Mouse (Mus musculus): ENCODE measurements around the gene Ticam1. TPM values are rescaled to one million over a fixed set of nuclear protein-coding genes. Genes with fewer than 3 reads are reported as not detected.
A peak's percentile ranks its signal among the peaks of the same experiment; 100 is the strongest.

Gene Ticam1
- polyA plus RNA-seq, 1 experiment, result 4.0 TPM

- H3K9me3 ChIP-seq (replicated peaks; ENCODE audit: control insufficient read depth, insufficient read depth, low read length, poor library complexity, severe bottlenecking), result no peaks in the 10 kb centered on the region
- peaks cover 9% of the 10 kb centered on the region for H3K4me1 ChIP-seq (ENCODE audit: control insufficient read depth, insufficient read depth, low read length)
- H3K27ac ChIP-seq (ENCODE audit: insufficient read depth, low read length), result peak overlapping the region; percentile 89
- H3K4me3 ChIP-seq (ENCODE audit: low read depth, low read length), result peak overlapping the region; percentile 80
- no peaks in the 10 kb centered on the region for H3K27me3 ChIP-seq (ENCODE audit: control insufficient read depth, insufficient read depth, low read length, poor library complexity, severe bottlenecking)
- no peak for TF ChIP-seq POLR2A (IDR thresholded peaks at IDR 0.05; ENCODE audit: insufficient read depth, low read length)
- no peak for TF ChIP-seq EP300 (IDR thresholded peaks at IDR 0.05; ENCODE audit: insufficient read depth, low read depth, low read length)
- TF ChIP-seq CTCF (IDR thresholded peaks at IDR 0.05; ENCODE audit: low read depth, low read length), result no peak
- peak overlapping the region; percentile 57 for H3K9ac ChIP-seq (ENCODE audit: low read depth, poor library complexity, severe bottlenecking)
- peaks cover 19% of the 10 kb centered on the region for H3K36me3 ChIP-seq (ENCODE audit: control insufficient read depth, insufficient read depth, low read length, poor library complexity, severe bottlenecking)
These were observed 12.3 kb upstream of the Ticam1 start for GRCm38 (mm10) chr17:56288866-56289265.

- no peaks in the 10 kb centered on the region for H3K27me3 ChIP-seq (ENCODE audit: control insufficient read depth, insufficient read depth, low read length, poor library complexity, severe bottlenecking)
- 0 out of 2 replicates have a peak overlapping the region, but pooled peaks have one; percentile 22 for H3K9ac ChIP-seq (ENCODE audit: low read depth, poor library complexity, severe bottlenecking)
- TF ChIP-seq POLR2A (IDR thresholded peaks at IDR 0.05; ENCODE audit: insufficient read depth, low read length), result no peak
- no peak for TF ChIP-seq CTCF (IDR thresholded peaks at IDR 0.05; ENCODE audit: low read depth, low read length)
- TF ChIP-seq EP300 (IDR thresholded peaks at IDR 0.05; ENCODE audit: insufficient read depth, low read depth, low read length), result peak; percentile 66; the same call in 1 of the 2 replicates
- H3K36me3 ChIP-seq (ENCODE audit: control insufficient read depth, insufficient read depth, low read length, poor library complexity, severe bottlenecking), result peaks cover 19% of the 10 kb centered on the region
- no peaks in the 10 kb centered on the region for H3K9me3 ChIP-seq (replicated peaks; ENCODE audit: control insufficient read depth, insufficient read depth, low read length, poor library complexity, severe bottlenecking)
- peak overlapping the region; percentile 41 for H3K4me3 ChIP-seq (ENCODE audit: low read depth, low read length)
- H3K4me1 ChIP-seq (ENCODE audit: control insufficient read depth, insufficient read depth, low read length), result peaks cover 9% of the 10 kb centered on the region
- H3K27ac ChIP-seq (ENCODE audit: insufficient read depth, low read length), result peak overlapping the region; percentile 89
These were observed 11.2 kb upstream of the Ticam1 start for GRCm38 (mm10) chr17:56287830-56288229.

- Histone ChIP-seq H3K27ac (ENCODE audit: insufficient read depth, low read length) (no peak overlapping the region), H3K4me1 (ENCODE audit: control insufficient read depth, insufficient read depth, low read length) (no peaks in the 10 kb centered on the region), H3K36me3 (ENCODE audit: control insufficient read depth, insufficient read depth, low read length, poor library complexity, severe bottlenecking) (peaks cover 19% of the 10 kb centered on the region), H3K4me3 (ENCODE audit: low read depth, low read length) (no peak overlapping the region), H3K9ac (ENCODE audit: low read depth, poor library complexity, severe bottlenecking) (no peak overlapping the region), H3K9me3 (replicated peaks; ENCODE audit: control insufficient read depth, insufficient read depth, low read length, poor library complexity, severe bottlenecking) (no peaks in the 10 kb centered on the region), H3K27me3 (ENCODE audit: control insufficient read depth, insufficient read depth, low read length, poor library complexity, severe bottlenecking) (no peaks in the 10 kb centered on the region)
- TF ChIP-seq POLR2A (IDR thresholded peaks at IDR 0.05; ENCODE audit: insufficient read depth, low read length) (no peak), EP300 (IDR thresholded peaks at IDR 0.05; ENCODE audit: insufficient read depth, low read depth, low read length) (no peak), CTCF (IDR thresholded peaks at IDR 0.05; ENCODE audit: low read depth, low read length) (no peak)
These were observed 9.4 kb upstream of the Ticam1 start for GRCm38 (mm10) chr17:56285995-56286394.

- H3K9ac ChIP-seq (ENCODE audit: low read depth, poor library complexity, severe bottlenecking), result no peak overlapping the region
- H3K27ac ChIP-seq (ENCODE audit: insufficient read depth, low read length), result no peak overlapping the region
- H3K4me1 ChIP-seq (ENCODE audit: control insufficient read depth, insufficient read depth, low read length), result peaks cover 3% of the 10 kb centered on the region
- H3K4me3 ChIP-seq (ENCODE audit: low read depth, low read length), result no peak overlapping the region
- no peaks in the 10 kb centered on the region for H3K9me3 ChIP-seq (replicated peaks; ENCODE audit: control insufficient read depth, insufficient read depth, low read length, poor library complexity, severe bottlenecking)
- no peak for TF ChIP-seq CTCF (IDR thresholded peaks at IDR 0.05; ENCODE audit: low read depth, low read length)
- no peak for TF ChIP-seq EP300 (IDR thresholded peaks at IDR 0.05; ENCODE audit: insufficient read depth, low read depth, low read length)
- TF ChIP-seq POLR2A (IDR thresholded peaks at IDR 0.05; ENCODE audit: insufficient read depth, low read length), result no peak
- peaks cover 21% of the 10 kb centered on the region for H3K36me3 ChIP-seq (ENCODE audit: control insufficient read depth, insufficient read depth, low read length, poor library complexity, severe bottlenecking)
- no peaks in the 10 kb centered on the region for H3K27me3 ChIP-seq (ENCODE audit: control insufficient read depth, insufficient read depth, low read length, poor library complexity, severe bottlenecking)
These were observed 6.7 kb upstream of the Ticam1 start for GRCm38 (mm10) chr17:56283316-56283715.

- Histone ChIP-seq H3K9me3 (replicated peaks; ENCODE audit: control insufficient read depth, insufficient read depth, low read length, poor library complexity, severe bottlenecking) (no peaks in the 10 kb centered on the region), H3K27ac (ENCODE audit: insufficient read depth, low read length) (no peak overlapping the region), H3K9ac (ENCODE audit: low read depth, poor library complexity, severe bottlenecking) (no peak overlapping the region), H3K4me1 (ENCODE audit: control insufficient read depth, insufficient read depth, low read length) (peaks cover 3% of the 10 kb centered on the region), H3K27me3 (ENCODE audit: control insufficient read depth, insufficient read depth, low read length, poor library complexity, severe bottlenecking) (no peaks in the 10 kb centered on the region), H3K36me3 (ENCODE audit: control insufficient read depth, insufficient read depth, low read length, poor library complexity, severe bottlenecking) (peaks cover 25% of the 10 kb centered on the region), H3K4me3 (ENCODE audit: low read depth, low read length) (no peak overlapping the region)
- no peak for TF ChIP-seq POLR2A (IDR thresholded peaks at IDR 0.05; ENCODE audit: insufficient read depth, low read length)
- no peak for TF ChIP-seq CTCF (IDR thresholded peaks at IDR 0.05; ENCODE audit: low read depth, low read length)
- TF ChIP-seq EP300 (IDR thresholded peaks at IDR 0.05; ENCODE audit: insufficient read depth, low read depth, low read length), result no peak
These were observed 6.2 kb upstream of the Ticam1 start for GRCm38 (mm10) chr17:56282802-56283201.

- no peak overlapping the region for H3K9ac ChIP-seq (ENCODE audit: low read depth, poor library complexity, severe bottlenecking)
- H3K36me3 ChIP-seq (ENCODE audit: control insufficient read depth, insufficient read depth, low read length, poor library complexity, severe bottlenecking), result peaks cover 21% of the 10 kb centered on the region
- H3K9me3 ChIP-seq (replicated peaks; ENCODE audit: control insufficient read depth, insufficient read depth, low read length, poor library complexity, severe bottlenecking), result no peaks in the 10 kb centered on the region
- TF ChIP-seq EP300 (IDR thresholded peaks at IDR 0.05; ENCODE audit: insufficient read depth, low read depth, low read length) (no peak), POLR2A (IDR thresholded peaks at IDR 0.05; ENCODE audit: insufficient read depth, low read length) (no peak), CTCF (IDR thresholded peaks at IDR 0.05; ENCODE audit: low read depth, low read length) (no peak)
- peak overlapping the region; percentile 40 for H3K27ac ChIP-seq (ENCODE audit: insufficient read depth, low read length)
- peaks cover 3% of the 10 kb centered on the region for H3K4me1 ChIP-seq (ENCODE audit: control insufficient read depth, insufficient read depth, low read length)
- H3K27me3 ChIP-seq (ENCODE audit: control insufficient read depth, insufficient read depth, low read length, poor library complexity, severe bottlenecking), result no peaks in the 10 kb centered on the region
- H3K4me3 ChIP-seq (ENCODE audit: low read depth, low read length), result no peak overlapping the region
These were observed 4.6 kb upstream of the Ticam1 start for GRCm38 (mm10) chr17:56281193-56281592.

Measured in ES-Bruce4 (cell line).